Mouse (Mus musculus) adrenal gland, postnatal 14 days (tissue): ENCODE results near the gene Gm20604. TPM values are rescaled to one million over a fixed set of nuclear protein-coding genes. Genes with fewer than 3 reads are reported as not detected.

ENCODE experiments used
- DNase-seq: peaks from one replicate; pipeline ENCODE4 v3.0.0; 2021; ENCODE audit warnings: mixed read lengths
- total RNA-seq: library from RNA; stranded (reverse); gene quantifications from 2 replicates; pipeline ENCODE4 v1.2.3, GENCODE M21; 2021

The Gm20604 gene
- total RNA-seq, 1 experiment from 2014 or later: 7.0 TPM

- DNase-seq: peak; percentile 58
These were observed 52.4 kb downstream of the Gm20604 start for GRCm38 (mm10) chr12:102705906-102706640.

- peak; percentile 95 for DNase-seq
These were observed 53.1 kb downstream of the Gm20604 start for GRCm38 (mm10) chr12:102705216-102705871.

GRCm38 (mm10) chr12:102704457-102705198 lies 53.8 kb downstream of the Gm20604 start, which contains the start of gene Itpk1:
Gene Itpk1, minus strand, starts transcription at chr12:102704930.
- peak; percentile 81 for DNase-seq

- no peak for DNase-seq
These were observed 54.5 kb downstream of the Gm20604 start for GRCm38 (mm10) chr12:102703921-102704408.

- no peak for DNase-seq
These were observed 55.0 kb downstream of the Gm20604 start for GRCm38 (mm10) chr12:102703441-102703840.

GRCm38 (mm10) chr12:102703111-102703412 lies 55.4 kb downstream of the Gm20604 start:
- DNase-seq: peak; percentile 49

- DNase-seq: peak; percentile 91
These were observed 55.9 kb downstream of the Gm20604 start for GRCm38 (mm10) chr12:102702356-102703110.

GRCm38 (mm10) chr12:102701691-102702207 lies 56.7 kb downstream of the Gm20604 start:
- no peak for DNase-seq

GRCm38 (mm10) chr12:102700453-102700852 lies 58.0 kb downstream of the Gm20604 start:
- DNase-seq: no peak

- no peak for DNase-seq
These were observed 59.3 kb downstream of the Gm20604 start for GRCm38 (mm10) chr12:102699156-102699555.

- DNase-seq: no peak
These were observed 60.3 kb downstream of the Gm20604 start for GRCm38 (mm10) chr12:102698089-102698684.

GRCm38 (mm10) chr12:102697381-102697780 lies 61.1 kb downstream of the Gm20604 start:
- peak; percentile 2 for DNase-seq

GRCm38 (mm10) chr12:102696635-102697354 lies 61.7 kb downstream of the Gm20604 start:
- no peak for DNase-seq

GRCm38 (mm10) chr12:102695369-102696239 lies 62.9 kb downstream of the Gm20604 start:
- peak; percentile 3 for DNase-seq

GRCm38 (mm10) chr12:102691761-102692160 lies 66.7 kb downstream of the Gm20604 start:
- DNase-seq: no peak
